Mouse (Mus musculus): ENCODE measurements around the gene Clec4b1.
"Not testable (repeated sequence)": the region's sequence is repeated elsewhere in the genome, so short reads cannot be mapped to it uniquely, and the experiment has no call there.

Gene Clec4b1
- long read RNA-seq, experiment 1, partial matches to known transcripts, result 0 of 1 reads
- long read RNA-seq, experiment 1, other reads (novel, unspliced or antisense), result 0 of 1 reads
- long read RNA-seq, experiment 2, partial matches to known transcripts, result 0 of 1 reads
- long read RNA-seq, experiment 2, other reads (novel, unspliced or antisense), result 0 of 1 reads

DNA sequence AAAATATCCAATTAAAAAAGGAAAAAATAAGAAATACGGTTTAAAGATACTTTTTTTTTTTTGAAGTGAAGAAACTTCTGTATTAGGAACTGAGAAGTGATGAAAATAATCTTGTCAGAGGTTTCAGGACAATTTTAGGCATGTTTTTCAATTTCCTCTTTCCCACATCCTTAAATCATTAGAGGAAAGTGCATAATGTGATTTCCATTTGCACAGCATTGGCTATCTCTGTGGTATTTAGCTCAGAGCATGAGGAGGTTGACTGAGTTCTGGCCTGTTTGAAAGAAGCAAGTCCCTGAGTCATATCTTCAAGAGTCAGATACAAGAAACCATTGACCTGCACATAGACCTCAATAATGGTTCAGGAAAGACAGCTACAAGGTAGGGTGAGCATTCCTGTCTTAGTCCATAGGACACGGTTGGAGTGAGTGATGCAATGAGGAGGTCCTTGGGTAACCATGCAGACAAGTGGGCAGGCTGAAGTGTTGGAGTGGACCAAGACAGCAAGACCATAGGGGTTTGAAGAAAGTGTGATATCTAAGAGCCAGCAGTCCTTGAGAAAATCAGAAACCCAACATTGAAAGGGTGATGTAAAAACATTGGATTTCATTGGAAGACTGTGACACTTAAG lies at the start of gene Clec4b1:
Gene Clec4b1 (plus strand): TSS at position 221 of the 631 bp plus-strand sequence.
- intact Hi-C loops (cut with DNase I), result no loop called here

DNA sequence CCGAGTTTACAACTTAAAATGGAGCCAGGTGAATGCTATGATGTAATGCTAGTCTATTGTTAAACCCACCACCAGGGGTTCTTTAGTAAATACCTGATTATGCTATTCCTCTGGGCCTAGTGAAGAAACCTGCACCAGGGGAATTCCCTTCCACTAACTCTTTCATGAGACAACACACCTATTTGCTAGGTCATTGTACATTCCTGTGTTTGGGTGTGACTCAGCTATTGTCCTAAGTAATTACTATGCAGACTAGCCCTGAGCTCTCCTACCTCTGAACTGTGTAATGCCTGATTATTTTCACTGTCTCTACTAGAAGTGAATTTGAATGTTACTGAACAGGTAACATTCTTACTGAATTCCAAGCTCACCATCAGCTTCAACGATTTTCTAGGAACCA lies 45.1 kb upstream of the Clec4b1 start:
- intact Hi-C loops (cut with DNase I), result loop anchor here (10.0 kb wide), 1 partner anchor 110 kb away; no protein-coding TSS in a partner anchor

- intact Hi-C loops (cut with DNase I), result loop anchor here (10.0 kb wide), 1 partner anchor 111 kb away; no protein-coding TSS in a partner anchor
Measured at GRCm38 (mm10) chr6:123005591-123005990, 44.2 kb upstream of the Clec4b1 start.

GRCm38 (mm10) chr6:123095125-123095843 lies 45.5 kb downstream of the Clec4b1 start:
- intact Hi-C loops (cut with DNase I), result no loop called here

DNA sequence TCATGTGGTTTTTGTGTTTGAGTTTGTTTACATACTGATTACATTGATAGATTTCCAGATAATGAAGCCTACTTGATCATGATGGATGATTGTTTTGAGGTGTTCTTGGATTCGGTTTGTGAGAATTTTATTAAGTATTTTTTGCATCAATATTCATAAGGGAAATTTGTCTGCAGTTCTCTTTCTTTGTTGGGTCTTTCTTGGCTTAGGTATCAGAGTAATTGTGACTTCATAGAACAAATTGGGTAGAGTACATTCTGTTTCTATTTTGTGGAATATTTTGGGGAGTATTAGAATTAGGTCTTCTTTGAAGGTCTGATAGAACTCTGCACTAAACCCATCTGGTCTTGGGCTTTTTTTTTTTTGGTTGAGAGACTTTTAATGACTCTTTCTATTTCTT lies 56.4 kb downstream of the Clec4b1 start, which contains the start of gene Clec4a2:
Gene Clec4a2 (plus strand): TSS at position 301 of the 400 bp plus-strand sequence.
- intact Hi-C loops (cut with DNase I), result not testable (repeated sequence)

Measured in adrenal gland (tissue).